Mouse (Mus musculus) lung, adult 2 months (tissue): ENCODE measurements around the gene Hpgd. TPM values are rescaled to one million over a fixed set of nuclear protein-coding genes. Genes with fewer than 3 reads are reported as not detected.

Experiments used
- DNase-seq: peaks from one replicate; pipeline ENCODE4 v3.0.0; 2022
- H3K4me1 ChIP-seq: fragments of 200-500 bp; 2 replicates; pipeline ENCODE4 v1.6.1; 2011; ENCODE audit warnings: low read length; ENCODE audit not compliant: control insufficient read depth, insufficient read depth
- H3K4me3 ChIP-seq: fragments of 200-500 bp; replicated peaks from 2 replicates; pipeline ENCODE3; 2011; ENCODE audit warnings: low read depth, mild to moderate bottlenecking, control low read depth, low read length; ENCODE audit errors: extremely low read depth
- CTCF ChIP-seq: fragments of 200-500 bp; IDR thresholded peaks from 2 replicates; pipeline ENCODE4 v1.5.1; 2011; ENCODE audit warnings: mild to moderate bottlenecking, low read length, control low read depth; ENCODE audit not compliant: insufficient read depth
- POLR2A ChIP-seq: fragments of 200-500 bp; IDR thresholded peaks from 2 replicates; pipeline ENCODE4 v1.6.1; 2011; ENCODE audit warnings: low read depth, mild to moderate bottlenecking, control low read depth, low read length, borderline replicate concordance; ENCODE audit errors: extremely low read depth
- WGBS: fragments of 180-500 bp; shearing (Covaris S2); methylation state at CpG from one replicate; pipeline ENCODE4 v1.1.7; 2018; 5-methylcytosine and 5-hydroxymethylcytosine counted together
- polyA plus RNA-seq: library from polyadenylated mRNA; depleted of rRNA; stranded (reverse); fragments of >200 nt; gene quantifications from 2 replicates; pipeline ENCODE4 v1.2.3, GENCODE M21; 2012

Hpgd gene
- polyA plus RNA-seq, 1 experiment = 213 TPM

- Histone ChIP-seq H3K4me3 (no peak overlapping the region), H3K4me1 (peaks cover 5% of the 10 kb centered on the region)
- no peak for DNase-seq
- TF ChIP-seq CTCF = no peak
- no peak for TF ChIP-seq POLR2A
- WGBS = 67% methylated on average over 2 of the region's 2 CpGs
These were observed 19.2 kb downstream of the Hpgd start for GRCm38 (mm10) chr8:56313622-56314021.

DNA sequence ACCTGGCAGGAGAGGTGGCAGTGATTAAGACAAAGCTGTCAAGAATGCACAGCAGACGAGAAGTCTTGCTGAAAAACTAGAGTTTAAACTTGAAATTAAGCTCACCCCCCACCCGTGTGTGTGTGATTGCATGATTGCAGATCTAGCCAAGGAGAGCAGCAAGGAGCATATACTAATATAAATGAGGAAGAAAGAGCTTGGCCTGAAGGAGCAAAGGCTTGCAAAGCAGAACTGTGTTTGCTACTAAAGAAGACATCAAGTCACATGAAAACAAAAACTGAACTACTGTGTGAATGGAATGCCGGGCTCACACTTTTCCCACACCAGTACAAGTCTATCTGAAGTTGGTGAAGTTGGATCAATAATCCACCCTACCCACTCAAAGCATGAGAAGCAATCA, 20.8 kb downstream of the Hpgd start:
- TF ChIP-seq CTCF (no peak), POLR2A (no peak)
- no peak for DNase-seq
- WGBS = 66% methylated on average over 3 of the region's 3 CpGs

GRCm38 (mm10) chr8:56323276-56323675, 28.9 kb downstream of the Hpgd start:
- 95% methylated on average over 1 of the region's 1 CpGs for WGBS
- no peak for DNase-seq
- Histone ChIP-seq H3K4me3 (no peak overlapping the region), H3K4me1 (no peaks in the 10 kb centered on the region)
- TF ChIP-seq POLR2A (no peak), CTCF (no peak)

More for the DNA sequence above, 20.8 kb downstream of the Hpgd start:
- H3K4me1 ChIP-seq = peaks cover 5% of the 10 kb centered on the region
- no peak overlapping the region for H3K4me3 ChIP-seq

- no peak for DNase-seq
- Histone ChIP-seq H3K4me3 (no peak overlapping the region), H3K4me1 (no peaks in the 10 kb centered on the region)
- no peak for TF ChIP-seq POLR2A
- TF ChIP-seq CTCF = no peak
- 54% methylated on average over 3 of the region's 3 CpGs for WGBS
These were observed 33.3 kb downstream of the Hpgd start for GRCm38 (mm10) chr8:56327709-56328108.

DNA sequence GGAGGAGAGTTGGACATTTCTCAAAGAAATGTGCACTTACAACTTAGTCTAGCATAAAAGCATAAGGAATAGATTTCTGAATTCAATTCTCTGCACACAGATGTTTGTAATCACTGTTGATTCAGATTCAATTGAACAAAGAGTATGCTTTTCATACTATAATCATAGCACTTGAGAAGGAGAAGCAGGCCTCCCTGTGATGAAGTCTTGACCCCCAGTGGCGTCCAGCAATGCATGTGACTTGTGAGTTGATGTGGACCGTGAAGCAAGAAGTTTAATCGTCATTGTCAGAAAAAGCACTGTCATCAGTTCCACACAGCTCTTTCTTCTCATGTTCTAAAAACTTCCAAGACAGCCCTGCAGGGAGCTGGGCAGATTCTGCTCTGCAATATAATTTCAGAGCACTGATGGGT, 33.8 kb downstream of the Hpgd start:
- Histone ChIP-seq H3K4me1 (no peaks in the 10 kb centered on the region), H3K4me3 (no peak overlapping the region)
- 63% methylated on average over 3 of the region's 3 CpGs for WGBS
- no peak for DNase-seq
- TF ChIP-seq CTCF (no peak), POLR2A (no peak)

- DNase-seq = peak; percentile 17
- WGBS = 45% methylated on average over 9 of the region's 9 CpGs
- peaks cover 5% of the 10 kb centered on the region; the same call in 1 of the 2 replicates for H3K4me1 ChIP-seq
- TF ChIP-seq CTCF = no peak
- no peak for TF ChIP-seq POLR2A
- no peak overlapping the region for H3K4me3 ChIP-seq
These were observed 41.1 kb downstream of the Hpgd start for GRCm38 (mm10) chr8:56335390-56336000.

DNA sequence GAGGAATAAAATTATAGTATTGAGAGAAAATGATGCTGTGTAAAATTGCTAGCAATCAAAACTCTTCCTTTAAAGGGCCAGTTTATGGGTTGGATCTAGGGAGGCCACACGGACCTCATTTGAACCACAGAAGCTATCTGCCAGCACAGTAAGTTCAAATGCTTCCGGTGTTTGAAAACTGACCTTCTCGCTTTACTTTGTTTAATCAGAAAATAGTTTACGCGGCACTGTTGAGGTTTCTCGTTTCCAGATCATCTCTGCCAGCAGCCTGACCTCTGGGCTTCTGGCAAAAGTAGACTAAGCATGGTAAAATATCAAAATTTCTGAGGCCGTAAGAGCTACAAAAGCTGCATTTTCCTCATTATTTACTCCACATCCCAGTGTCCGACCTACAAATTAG, 42.4 kb downstream of the Hpgd start:
- Histone ChIP-seq H3K4me1 (peaks cover 7% of the 10 kb centered on the region), H3K4me3 (no peak overlapping the region)
- TF ChIP-seq CTCF (no peak), POLR2A (no peak)
- DNase-seq = no peak
- WGBS = 45% methylated on average over 8 of the region's 8 CpGs

DNA sequence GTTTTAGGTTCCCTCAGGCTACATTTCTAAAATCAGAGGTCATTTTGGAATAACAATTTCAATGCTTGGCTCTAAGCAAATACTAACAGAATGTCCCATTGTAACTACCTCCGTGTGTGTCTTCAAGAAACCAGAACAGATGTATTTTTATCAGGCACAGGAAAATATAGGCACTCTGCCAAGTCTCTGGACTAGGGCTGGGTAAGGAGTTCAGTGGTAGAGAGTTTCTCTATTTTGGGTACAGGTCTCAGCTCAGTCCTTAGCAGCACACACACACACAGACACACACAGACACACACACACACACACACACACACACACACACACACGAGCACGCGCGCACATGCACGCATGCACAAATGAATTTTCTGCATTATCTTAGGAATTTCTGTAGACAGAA, 49.1 kb downstream of the Hpgd start:
- DNase-seq = no peak
- no peak overlapping the region for H3K4me3 ChIP-seq
- WGBS = 79% methylated on average over 6 of the region's 6 CpGs
- TF ChIP-seq POLR2A (no peak), CTCF (no peak)
- peaks cover 10% of the 10 kb centered on the region for H3K4me1 ChIP-seq

- no peak for DNase-seq
- peaks cover 10% of the 10 kb centered on the region for H3K4me1 ChIP-seq
- 45% methylated on average over 2 of the region's 2 CpGs for WGBS
- TF ChIP-seq CTCF (no peak), POLR2A (no peak)
- H3K4me3 ChIP-seq = no peak overlapping the region
These were observed 49.6 kb downstream of the Hpgd start for GRCm38 (mm10) chr8:56343940-56344339.

GRCm38 (mm10) chr8:56344359-56344758, 50.0 kb downstream of the Hpgd start:
- Histone ChIP-seq H3K4me1 (peaks cover 10% of the 10 kb centered on the region), H3K4me3 (no peak overlapping the region)
- TF ChIP-seq CTCF = no peak
- TF ChIP-seq POLR2A = no peak
- 43% methylated on average over 1 of the region's 1 CpGs for WGBS
- DNase-seq = no peak
